Mouse (Mus musculus): ENCODE data around the gene Apba1.

- TF ChIP-seq CTCF (IDR thresholded peaks at IDR 0.05; ENCODE audit: low read depth) (peak; percentile 55), EP300 (IDR thresholded peaks at IDR 0.05; ENCODE audit: low read depth) (no peak)
These were observed 104.0 kb downstream of the Apba1 start for GRCm38 (mm10) chr19:23862736-23863135.
